Mouse (Mus musculus) olfactory bulb, adult 2 months (tissue): ENCODE results near the gene Galt.

Source experiments
- CTCF ChIP-seq: fragments of 200-500 bp; IDR thresholded peaks from 2 replicates; pipeline ENCODE4 v1.5.1; 2012; ENCODE audit warnings: low read depth, mild to moderate bottlenecking, low read length, moderate library complexity; ENCODE audit not compliant: insufficient read depth
- POLR2A ChIP-seq: fragments of 200-500 bp; IDR thresholded peaks from 2 replicates; pipeline ENCODE4 v1.6.1; 2012; ENCODE audit warnings: mild to moderate bottlenecking, low read depth, low read length, moderate library complexity; ENCODE audit not compliant: insufficient read depth

DNA sequence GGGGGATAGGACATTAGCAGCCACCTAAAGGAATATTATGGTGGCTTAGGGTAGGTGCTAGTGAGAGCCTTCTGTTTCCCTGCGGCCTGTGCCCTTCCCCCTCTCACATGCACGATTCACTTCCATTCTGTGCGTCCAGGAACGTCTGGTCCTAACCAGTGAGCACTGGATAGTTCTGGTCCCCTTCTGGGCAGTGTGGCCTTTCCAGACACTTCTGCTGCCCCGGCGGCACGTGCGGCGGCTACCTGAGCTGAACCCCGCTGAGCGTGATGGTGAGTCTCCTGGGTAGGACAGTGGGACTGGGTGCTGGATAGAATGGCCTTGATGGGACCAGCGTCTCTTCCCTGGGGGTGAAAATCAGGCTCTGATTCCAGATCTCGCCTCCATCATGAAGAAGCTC, 2.3 kb downstream of the Galt start:
- TF ChIP-seq CTCF (no peak), POLR2A (no peak)
